Mouse (Mus musculus): ENCODE results near the gene Gm20390.

The Gm20390 gene

GRCm38 (mm10) chr11:93968005-93968847 is at the start of gene Gm20390, which contains the start of gene Nme1:
Gene Gm20390 (minus strand): TSS chr11:93968293.
Gene Nme1 (minus strand): TSS chr11:93968521.
- DNase-seq: peak; percentile 99

GRCm38 (mm10) chr11:94003346-94003745 is 35.3 kb upstream of the Gm20390 start:
- no peak for DNase-seq

GRCm38 (mm10) chr11:93999276-93999675 is 31.2 kb upstream of the Gm20390 start:
- no peak for DNase-seq

- peak; percentile 12 for DNase-seq
Observed at GRCm38 (mm10) chr11:93997141-93997775, 29.2 kb upstream of the Gm20390 start.

- peak; percentile 58 for DNase-seq
Observed at GRCm38 (mm10) chr11:93996306-93997140, 28.4 kb upstream of the Gm20390 start.

- peak; percentile 94 for DNase-seq
Observed at GRCm38 (mm10) chr11:93995720-93996305, 27.7 kb upstream of the Gm20390 start, which contains the start of gene Spag9. Gene Spag9 (plus strand): TSS chr11:93996091.

- peak; percentile 72 for DNase-seq
Observed at GRCm38 (mm10) chr11:93995111-93995719, 27.1 kb upstream of the Gm20390 start.

- peak; percentile 3 for DNase-seq
Observed at GRCm38 (mm10) chr11:93994531-93994930, 26.4 kb upstream of the Gm20390 start.

- no peak for DNase-seq
Observed at GRCm38 (mm10) chr11:93988328-93989062, 20.4 kb upstream of the Gm20390 start.

- DNase-seq: no peak
Observed at GRCm38 (mm10) chr11:93987625-93988327, 19.7 kb upstream of the Gm20390 start.

GRCm38 (mm10) chr11:93987026-93987425 is 18.9 kb upstream of the Gm20390 start:
- DNase-seq: no peak

- no peak for DNase-seq
Observed at GRCm38 (mm10) chr11:93986298-93986697, 18.2 kb upstream of the Gm20390 start.

- DNase-seq: no peak
Observed at GRCm38 (mm10) chr11:93985265-93985664, 17.2 kb upstream of the Gm20390 start.

GRCm38 (mm10) chr11:93984619-93985018 is 16.5 kb upstream of the Gm20390 start:
- no peak for DNase-seq

GRCm38 (mm10) chr11:93979502-93980049 is 11.5 kb upstream of the Gm20390 start:
- DNase-seq: no peak

GRCm38 (mm10) chr11:93972951-93973350 is 4.9 kb upstream of the Gm20390 start:
- no peak for DNase-seq

GRCm38 (mm10) chr11:93969799-93970198 is 1.7 kb upstream of the Gm20390 start:
- no peak for DNase-seq

- DNase-seq: no peak
Observed at GRCm38 (mm10) chr11:93969171-93969570, 1.1 kb upstream of the Gm20390 start.

GRCm38 (mm10) chr11:93968848-93969128 is 695 bp upstream of the Gm20390 start:
- DNase-seq: no peak

- DNase-seq: peak; percentile 17
Observed at GRCm38 (mm10) chr11:93967381-93967780, 712 bp downstream of the Gm20390 start.

GRCm38 (mm10) chr11:93965391-93965790 is 2.7 kb downstream of the Gm20390 start:
- no peak for DNase-seq

Data from thymus, postnatal 25 days (tissue).